In the genomic region with DNA sequence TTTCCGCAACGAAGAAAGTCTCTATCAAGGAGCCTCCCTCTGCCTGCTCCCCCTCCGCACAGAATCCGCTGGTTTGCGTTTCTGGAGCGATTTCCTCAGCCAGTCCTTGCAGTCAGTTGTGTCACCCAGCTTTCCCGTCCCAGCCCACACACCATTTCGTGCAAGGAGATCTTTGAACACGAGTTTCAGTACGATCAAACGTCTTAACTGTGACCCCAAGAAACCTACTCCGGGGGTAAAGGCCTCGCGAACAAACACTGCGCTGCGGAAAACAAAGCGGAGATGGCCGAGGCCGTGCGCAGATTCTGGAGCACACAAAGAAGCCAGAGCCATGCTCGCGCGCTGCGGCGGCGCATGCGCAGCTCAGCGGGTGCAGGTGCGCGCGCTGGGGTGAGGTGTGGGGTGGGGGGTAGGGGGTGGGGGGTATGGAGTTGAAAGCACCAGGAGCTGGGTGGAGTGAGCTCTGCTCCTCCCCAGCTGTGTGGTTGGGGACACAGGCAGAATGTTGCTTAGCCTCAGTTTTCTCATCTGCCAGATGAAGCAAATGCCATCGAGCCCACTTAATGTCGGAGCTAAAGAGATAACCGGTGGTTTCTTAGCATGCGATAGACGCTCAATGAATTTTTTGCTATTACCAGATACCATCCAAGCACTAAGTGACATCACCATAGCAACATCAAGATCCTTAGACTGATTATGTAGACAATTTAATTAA, we compare ENCODE assay signal across 7 mouse cellular contexts. TPM values are rescaled to one million over a fixed set of nuclear protein-coding genes. Genes with fewer than 3 reads are reported as not detected.
A peak's percentile ranks its signal among the peaks of the same experiment; 100 is the strongest.
DNase-seq lines count a peak whose midpoint lies in the region; ATAC-seq and TF ChIP-seq lines count a peak whose summit lies in the region.

No protein-coding gene starts in this region.

- H3K9ac ChIP-seq in hindbrain, postnatal 0 days (replicated peaks; ENCODE audit: low read length) = peak overlapping the region; percentile 64

- H3K4me3 ChIP-seq in hindbrain, postnatal 0 days (ENCODE audit: low read length) = peak overlapping the region; percentile 38
- H3K4me3 ChIP-seq in left cerebral cortex, adult 2 months = peak overlapping the region; percentile 49

- H3K4me2 ChIP-seq in hindbrain, postnatal 0 days (ENCODE audit: low read depth, low read length) = peak overlapping the region; percentile 60

- H3K4me1 ChIP-seq in hindbrain, postnatal 0 days (ENCODE audit: insufficient read depth, low read length) = no peaks in the 10 kb centered on the region

- intact Hi-C loops in left cerebral cortex, adult 2 months (cut with DNase I) = loop anchor here (5.0 to 10.0 kb wide), 4 partner anchors 73 to 845 kb away; a partner anchor contains a TSS

- no peak for TF ChIP-seq CTCF in hindbrain, postnatal 0 days (IDR thresholded peaks at IDR 0.05; ENCODE audit: low read depth)
- TF ChIP-seq CTCF in left cerebral cortex, adult 2 months (IDR thresholded peaks at IDR 0.05) = no peak

- WGBS in hindbrain, postnatal 0 days = 2% methylated on average over 36 of the region's 36 CpGs

- ATAC-seq in hindbrain, postnatal 0 days = peak; percentile 89
- peak; percentile 66 for ATAC-seq in megakaryocyte-erythroid progenitor cell, adult 5-6 weeks (replicated peaks; ENCODE audit: low FRiP score, low TSS enrichment, poor library complexity, severe bottlenecking)

- H3K27ac ChIP-seq in hindbrain, postnatal 0 days = peak overlapping the region; percentile 92
- H3K27ac ChIP-seq in left cerebral cortex, adult 2 months = peak overlapping the region; percentile 92

- no peaks in the 10 kb centered on the region for H3K36me3 ChIP-seq in hindbrain, postnatal 0 days (ENCODE audit: insufficient read depth, low read length)

- DNase-seq in adrenal gland, adult (ENCODE audit: inconsistent age in 2 of 2, low spot score in 1 of 2) = peak; percentile 15 to 73
- peak; percentile 70 for DNase-seq in cerebellum, adult 9-10 months
- DNase-seq in frontal cortex, postnatal 10 days (ENCODE audit: low spot score in 2 of 2) = peak; percentile 20 to 50
- DNase-seq in hindbrain, postnatal 0 days (ENCODE audit: low spot score) = peak; percentile 88
- peak; percentile 64 to 66 for DNase-seq in left cerebral cortex, adult 2 months (ENCODE audit: extremely low spot score in 1 of 2, low spot score in 2 of 2)
- DNase-seq in right cerebral cortex, postnatal 4 days = peak; percentile 70

- H3K27me3 ChIP-seq in hindbrain, postnatal 0 days (ENCODE audit: insufficient read depth, low read length) = no peaks in the 10 kb centered on the region

- no peaks in the 10 kb centered on the region for H3K9me3 ChIP-seq in hindbrain, postnatal 0 days (ENCODE audit: low read length)

RNA-seq across cellular contexts. Expression of a gene that starts 52.8 kb away (rescaled TPM):
- total RNA-seq in hindbrain, postnatal 0 days (2014; rRNA removed) = 7.8 and 11.5 TPM in 2 replicates
- 5.2 and 5.3 TPM in 2 replicates for polyA plus RNA-seq in hindbrain, postnatal 0 days (2015; fragmentation: Nextera tagmentation; extraction: Ambion mirVana)
- total RNA-seq in left cerebral cortex, adult 2 months (2021) = 1 to 10 TPM; 1.5 to 1.7 TPM
- not detected in 2 replicates for total RNA-seq in megakaryocyte-erythroid progenitor cell, adult 5-6 weeks (2014; fragmentation: Nextera tagmentation)
- total RNA-seq in megakaryocyte-erythroid progenitor cell, adult 5-6 weeks (2017) = not detected in 2 replicates

Comparison
In these comparisons a context has a peak if more than half of its experiments do, and no peak if none do; other contexts are left out.
1. Peak in every context shown above with its lines: DNase-seq, ATAC-seq, H3K4me3 ChIP-seq and H3K27ac ChIP-seq.
2. DNase-seq: peak in every context shown above with its lines; median percentile 88 in hindbrain, postnatal 0 days; 70 in cerebellum, adult 9-10 months; 70 in right cerebral cortex, postnatal 4 days; 65 in left cerebral cortex, adult 2 months; 44 in adrenal gland, adult; 35 in frontal cortex, postnatal 10 days.